In the genomic region with DNA sequence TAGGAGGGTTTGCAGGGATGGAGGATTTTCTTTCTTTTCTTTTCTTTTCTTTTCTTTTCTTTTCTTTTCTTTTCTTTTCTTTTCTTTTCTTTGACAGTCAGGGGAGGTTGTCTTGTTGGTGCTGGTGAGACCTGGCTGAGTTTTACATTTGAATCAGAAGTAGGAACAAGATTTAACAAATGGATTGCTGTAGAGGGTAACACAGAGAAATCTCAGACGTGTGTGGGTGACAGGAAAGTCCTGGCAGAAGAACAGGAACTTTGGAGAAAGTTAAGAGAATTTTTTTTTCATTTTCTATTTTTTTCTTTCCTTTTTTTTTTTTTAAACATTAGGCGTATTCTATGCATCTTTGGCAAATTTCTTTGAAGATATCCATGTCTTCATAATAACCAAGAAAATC, we compare ENCODE assay signal across 19 mouse cellular contexts. TPM values are rescaled to one million over a fixed set of nuclear protein-coding genes. Genes with fewer than 3 reads are reported as not detected.
"Had no signal": no experiment of that assay in that cellular context is flagged by ENCODE, and none has a peak within 500 bp of the region (broad histone marks: within the 10 kb centered on the region; RNA-seq: fewer than 3 reads in every experiment).

No protein-coding gene starts in this region.

- H3K4me2 ChIP-seq: neural tube, embryonic 15.5 days; stomach, embryonic 15.5 days had no signal

- DNase-seq: retina, postnatal 1 day; right cerebral cortex, adult 18-20 months; right cerebral cortex, postnatal 14 days; right cerebral cortex, postnatal 25 days; right cerebral cortex, postnatal 4 days; spleen, adult 18-20 months; thymus, adult 18-20 months; thymus, adult 2 months; thymus, postnatal 14 days; thymus, postnatal 25 days; thymus, postnatal 36 days; thymus, postnatal 4 days had no signal

- H3K36me3 ChIP-seq: neural tube, embryonic 15.5 days; stomach, embryonic 15.5 days had no signal

- H3K27ac ChIP-seq: neural tube, embryonic 15.5 days; stomach, embryonic 15.5 days; stomach, postnatal 0 days had no signal

- H3K4me1 ChIP-seq: neural tube, embryonic 15.5 days; stomach, embryonic 15.5 days had no signal

- H3K9ac ChIP-seq: neural tube, embryonic 15.5 days; stomach, embryonic 15.5 days had no signal

- H3K4me3 ChIP-seq: neural tube, embryonic 15.5 days; stomach, embryonic 15.5 days had no signal

- H3K27me3 ChIP-seq: neural tube, embryonic 15.5 days; stomach, embryonic 15.5 days had no signal

- H3K9me3 ChIP-seq: neural tube, embryonic 15.5 days; stomach, embryonic 15.5 days had no signal

RNA-seq across cellular contexts. Expression of a gene that starts 41.8 kb away (rescaled TPM):
- total RNA-seq: neutrophil, adult 5-6 weeks had no signal
- polyA plus RNA-seq: small intestine, adult 2 months; spleen, adult 2 months; thymus, adult 2 months; thymus, postnatal 0 days had no signal
